Mouse (Mus musculus): Measurements from ENCODE around the gene Tubgcp5. TPM values are rescaled to one million over a fixed set of nuclear protein-coding genes. Genes with fewer than 3 reads are reported as not detected.

The Tubgcp5 gene
- polyA plus RNA-seq, 1 experiment: 26.9 TPM

DNA sequence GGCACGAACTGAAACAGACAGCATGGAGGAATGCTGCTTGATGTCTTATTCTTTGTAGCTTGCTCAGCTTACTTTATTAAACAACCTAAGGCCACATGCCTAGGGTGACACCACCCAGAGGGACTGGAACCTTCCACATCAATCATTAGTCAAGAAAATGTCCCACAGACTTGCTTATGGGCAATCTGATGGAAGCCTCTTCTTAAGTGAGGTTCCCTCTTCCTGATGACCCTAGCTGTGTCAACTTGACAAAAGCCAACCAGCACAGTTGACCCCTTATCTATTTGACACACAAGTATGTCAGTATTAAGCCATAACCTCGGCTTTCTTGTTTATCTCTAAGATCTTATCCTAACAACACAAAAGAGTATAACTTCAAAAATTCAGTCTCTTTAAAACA, 16.0 kb downstream of the Tubgcp5 start:
- H3K4me1 ChIP-seq (ENCODE audit: control insufficient read depth, insufficient read depth, low read length): no peaks in the 10 kb centered on the region
- peaks cover 46% of the 10 kb centered on the region for H3K36me3 ChIP-seq (ENCODE audit: control insufficient read depth, insufficient read depth, low read length, poor library complexity, severe bottlenecking)
- H3K27ac ChIP-seq (ENCODE audit: insufficient read depth, low read length): no peak overlapping the region
- no peak overlapping the region for H3K4me3 ChIP-seq (ENCODE audit: low read depth, low read length)
- no peaks in the 10 kb centered on the region for H3K9me3 ChIP-seq (replicated peaks; ENCODE audit: control insufficient read depth, insufficient read depth, low read length, poor library complexity, severe bottlenecking)
- H3K27me3 ChIP-seq (ENCODE audit: control insufficient read depth, insufficient read depth, low read length, poor library complexity, severe bottlenecking): no peaks in the 10 kb centered on the region
- no peak overlapping the region for H3K9ac ChIP-seq (ENCODE audit: low read depth, poor library complexity, severe bottlenecking)
- TF ChIP-seq CTCF (IDR thresholded peaks at IDR 0.05; ENCODE audit: low read depth, low read length): no peak
- no peak for TF ChIP-seq EP300 (IDR thresholded peaks at IDR 0.05; ENCODE audit: insufficient read depth, low read depth, low read length)
- no peak for TF ChIP-seq POLR2A (IDR thresholded peaks at IDR 0.05; ENCODE audit: insufficient read depth, low read length)

GRCm38 (mm10) chr7:55824468-55824867, 30.5 kb downstream of the Tubgcp5 start:
- Histone ChIP-seq H3K9ac (ENCODE audit: low read depth, poor library complexity, severe bottlenecking) (no peak overlapping the region), H3K4me3 (ENCODE audit: low read depth, low read length) (no peak overlapping the region), H3K4me1 (ENCODE audit: control insufficient read depth, insufficient read depth, low read length) (no peaks in the 10 kb centered on the region), H3K27me3 (ENCODE audit: control insufficient read depth, insufficient read depth, low read length, poor library complexity, severe bottlenecking) (no peaks in the 10 kb centered on the region), H3K36me3 (ENCODE audit: control insufficient read depth, insufficient read depth, low read length, poor library complexity, severe bottlenecking) (peaks cover 19% of the 10 kb centered on the region), H3K27ac (ENCODE audit: insufficient read depth, low read length) (no peak overlapping the region), H3K9me3 (replicated peaks; ENCODE audit: control insufficient read depth, insufficient read depth, low read length, poor library complexity, severe bottlenecking) (no peaks in the 10 kb centered on the region)
- TF ChIP-seq POLR2A (IDR thresholded peaks at IDR 0.05; ENCODE audit: insufficient read depth, low read length) (no peak), EP300 (IDR thresholded peaks at IDR 0.05; ENCODE audit: insufficient read depth, low read depth, low read length) (no peak), CTCF (IDR thresholded peaks at IDR 0.05; ENCODE audit: low read depth, low read length) (no peak)

- Histone ChIP-seq H3K4me1 (ENCODE audit: control insufficient read depth, insufficient read depth, low read length) (no peaks in the 10 kb centered on the region), H3K9ac (ENCODE audit: low read depth, poor library complexity, severe bottlenecking) (no peak overlapping the region), H3K27ac (ENCODE audit: insufficient read depth, low read length) (no peak overlapping the region), H3K4me3 (ENCODE audit: low read depth, low read length) (no peak overlapping the region), H3K27me3 (ENCODE audit: control insufficient read depth, insufficient read depth, low read length, poor library complexity, severe bottlenecking) (no peaks in the 10 kb centered on the region), H3K36me3 (ENCODE audit: control insufficient read depth, insufficient read depth, low read length, poor library complexity, severe bottlenecking) (peaks cover 17% of the 10 kb centered on the region), H3K9me3 (replicated peaks; ENCODE audit: control insufficient read depth, insufficient read depth, low read length, poor library complexity, severe bottlenecking) (no peaks in the 10 kb centered on the region)
- TF ChIP-seq POLR2A (IDR thresholded peaks at IDR 0.05; ENCODE audit: insufficient read depth, low read length): no peak
- TF ChIP-seq CTCF (IDR thresholded peaks at IDR 0.05; ENCODE audit: low read depth, low read length): no peak
- no peak for TF ChIP-seq EP300 (IDR thresholded peaks at IDR 0.05; ENCODE audit: insufficient read depth, low read depth, low read length)
Measured at GRCm38 (mm10) chr7:55827551-55827950, 33.6 kb downstream of the Tubgcp5 start.

DNA sequence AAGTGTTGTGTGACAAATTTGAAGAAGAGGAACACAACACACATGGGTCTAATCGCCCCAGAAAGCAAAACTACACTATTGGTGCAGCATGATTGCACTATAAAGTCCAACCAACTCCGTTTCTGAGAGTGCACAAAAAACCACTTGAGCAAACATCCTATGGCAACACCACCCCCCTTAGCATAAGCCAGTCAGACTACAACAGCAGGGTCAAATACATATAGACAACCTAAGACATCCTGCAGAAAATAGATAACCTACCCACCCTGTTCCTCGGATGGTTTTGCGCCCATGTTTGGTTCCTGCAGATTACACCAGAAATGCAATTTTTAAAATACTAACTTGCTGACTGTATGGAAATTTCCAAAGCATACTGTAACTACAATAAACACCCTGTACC, 42.9 kb downstream of the Tubgcp5 start:
- Histone ChIP-seq H3K27me3 (ENCODE audit: control insufficient read depth, insufficient read depth, low read length, poor library complexity, severe bottlenecking) (no peaks in the 10 kb centered on the region), H3K4me3 (ENCODE audit: low read depth, low read length) (no peak overlapping the region), H3K9ac (ENCODE audit: low read depth, poor library complexity, severe bottlenecking) (no peak overlapping the region), H3K27ac (ENCODE audit: insufficient read depth, low read length) (no peak overlapping the region), H3K9me3 (replicated peaks; ENCODE audit: control insufficient read depth, insufficient read depth, low read length, poor library complexity, severe bottlenecking) (no peaks in the 10 kb centered on the region), H3K4me1 (ENCODE audit: control insufficient read depth, insufficient read depth, low read length) (no peaks in the 10 kb centered on the region), H3K36me3 (ENCODE audit: control insufficient read depth, insufficient read depth, low read length, poor library complexity, severe bottlenecking) (no peaks in the 10 kb centered on the region)
- TF ChIP-seq CTCF (IDR thresholded peaks at IDR 0.05; ENCODE audit: low read depth, low read length) (no peak), EP300 (IDR thresholded peaks at IDR 0.05; ENCODE audit: insufficient read depth, low read depth, low read length) (no peak)

- Histone ChIP-seq H3K27ac (ENCODE audit: insufficient read depth, low read length) (peak within 1 kb of the TSS; percentile 83), H3K4me1 (ENCODE audit: control insufficient read depth, insufficient read depth, low read length) (no peaks in the 10 kb centered on the region), H3K4me3 (ENCODE audit: low read depth, low read length) (peak within 1 kb of the TSS; percentile 89), H3K36me3 (ENCODE audit: control insufficient read depth, insufficient read depth, low read length, poor library complexity, severe bottlenecking) (no peaks in the 10 kb centered on the region), H3K27me3 (ENCODE audit: control insufficient read depth, insufficient read depth, low read length, poor library complexity, severe bottlenecking) (no peaks in the 10 kb centered on the region), H3K9ac (ENCODE audit: low read depth, poor library complexity, severe bottlenecking) (peak within 1 kb of the TSS; percentile 96), H3K9me3 (replicated peaks; ENCODE audit: control insufficient read depth, insufficient read depth, low read length, poor library complexity, severe bottlenecking) (no peaks in the 10 kb centered on the region)
- TF ChIP-seq EP300 (IDR thresholded peaks at IDR 0.05; ENCODE audit: insufficient read depth, low read depth, low read length) (no peak), CTCF (IDR thresholded peaks at IDR 0.05; ENCODE audit: low read depth, low read length) (no peak), POLR2A (IDR thresholded peaks at IDR 0.05; ENCODE audit: insufficient read depth, low read length) (no peak)
Measured at GRCm38 (mm10) chr7:55841445-55841844, 47.5 kb downstream of the Tubgcp5 start, which contains the start of gene Cyfip1. Gene Cyfip1 (plus strand): TSS chr7:55841745.

DNA sequence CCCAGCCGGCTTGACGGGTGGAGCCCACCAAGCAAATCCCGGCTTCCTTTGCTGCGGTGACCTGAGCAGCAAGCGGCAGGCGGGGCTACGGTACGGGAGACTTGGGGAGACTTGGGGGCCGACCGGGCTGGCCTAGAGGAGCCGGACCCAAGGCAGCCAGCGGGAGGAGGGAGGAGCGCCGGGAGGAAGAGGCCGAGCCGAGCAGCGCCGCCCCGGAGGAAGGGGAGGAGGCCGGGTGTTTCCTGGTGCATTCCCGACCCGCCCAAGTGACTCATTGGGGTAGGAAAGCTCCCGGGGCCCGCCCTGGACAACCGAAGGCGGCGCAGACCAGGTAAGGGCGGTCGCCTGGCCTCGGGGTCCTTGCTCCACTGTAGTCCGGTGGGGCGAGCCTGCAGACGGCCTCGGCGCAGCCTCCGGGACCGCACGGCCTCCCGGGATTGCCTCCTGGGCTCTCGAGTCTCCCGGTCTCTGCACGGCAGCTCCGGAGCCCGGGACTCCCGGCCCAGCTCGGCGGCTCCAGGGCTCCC, 48.1 kb downstream of the Tubgcp5 start:
- Histone ChIP-seq H3K4me1 (ENCODE audit: control insufficient read depth, insufficient read depth, low read length) (no peaks in the 10 kb centered on the region), H3K9ac (ENCODE audit: low read depth, poor library complexity, severe bottlenecking) (peak overlapping the region; percentile 96), H3K27ac (ENCODE audit: insufficient read depth, low read length) (peak overlapping the region; percentile 83), H3K27me3 (ENCODE audit: control insufficient read depth, insufficient read depth, low read length, poor library complexity, severe bottlenecking) (no peaks in the 10 kb centered on the region), H3K4me3 (ENCODE audit: low read depth, low read length) (peak overlapping the region; percentile 89), H3K36me3 (ENCODE audit: control insufficient read depth, insufficient read depth, low read length, poor library complexity, severe bottlenecking) (no peaks in the 10 kb centered on the region), H3K9me3 (replicated peaks; ENCODE audit: control insufficient read depth, insufficient read depth, low read length, poor library complexity, severe bottlenecking) (no peaks in the 10 kb centered on the region)
- TF ChIP-seq EP300 (IDR thresholded peaks at IDR 0.05; ENCODE audit: insufficient read depth, low read depth, low read length) (no peak), CTCF (IDR thresholded peaks at IDR 0.05; ENCODE audit: low read depth, low read length) (no peak), POLR2A (IDR thresholded peaks at IDR 0.05; ENCODE audit: insufficient read depth, low read length) (no peak)

Measured in ES-Bruce4 (cell line).